Mouse (Mus musculus): ENCODE measurements at regions not wholly inside any gene's neighbourhood (a gene's known extent, or its start where the extent isn't known, plus 50 kb on each side); places are given as distances from the start of the nearest gene placed in this dataset.

DNA sequence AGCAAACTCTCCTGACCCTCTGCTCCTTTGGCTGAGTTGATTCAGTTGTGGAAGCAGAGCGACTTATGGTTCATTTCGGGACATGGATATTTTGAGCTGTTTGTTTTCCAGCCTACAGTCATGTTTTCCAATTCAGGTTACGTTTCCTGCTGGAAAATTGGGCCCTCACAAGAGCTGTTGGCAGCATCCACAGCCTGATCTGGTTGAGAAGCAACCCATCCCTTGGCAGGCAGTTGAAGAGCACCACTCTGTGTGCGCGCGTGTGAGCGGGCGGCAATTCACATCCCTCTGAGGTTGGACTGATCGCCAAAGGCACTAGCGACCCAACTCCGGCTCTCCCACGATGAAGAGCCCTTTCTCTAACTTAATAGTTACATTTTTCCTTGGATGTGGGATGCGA, 457.1 kb downstream of the Tmem38b start:
- TF ChIP-seq POLR2A (IDR thresholded peaks at IDR 0.05; ENCODE audit: control insufficient read depth, low read depth, low read length) (no peak), CTCF (IDR thresholded peaks at IDR 0.05; ENCODE audit: control insufficient read depth, insufficient read depth, insufficient replicate concordance, low read depth, low read length) (no peak)
- Histone ChIP-seq H3K4me1 (ENCODE audit: control insufficient read depth, insufficient read depth, low read length) (no peaks in the 10 kb centered on the region), H3K36me3 (ENCODE audit: control insufficient read depth, insufficient read depth, low read length) (no peaks in the 10 kb centered on the region), H3K27ac (ENCODE audit: control insufficient read depth, insufficient read depth, low read depth, low read length) (no peak overlapping the region), H3K27me3 (ENCODE audit: control insufficient read depth, insufficient read depth, low read length) (no peaks in the 10 kb centered on the region), H3K4me3 (ENCODE audit: control insufficient read depth, low read depth, low read length) (no peak overlapping the region)

DNA sequence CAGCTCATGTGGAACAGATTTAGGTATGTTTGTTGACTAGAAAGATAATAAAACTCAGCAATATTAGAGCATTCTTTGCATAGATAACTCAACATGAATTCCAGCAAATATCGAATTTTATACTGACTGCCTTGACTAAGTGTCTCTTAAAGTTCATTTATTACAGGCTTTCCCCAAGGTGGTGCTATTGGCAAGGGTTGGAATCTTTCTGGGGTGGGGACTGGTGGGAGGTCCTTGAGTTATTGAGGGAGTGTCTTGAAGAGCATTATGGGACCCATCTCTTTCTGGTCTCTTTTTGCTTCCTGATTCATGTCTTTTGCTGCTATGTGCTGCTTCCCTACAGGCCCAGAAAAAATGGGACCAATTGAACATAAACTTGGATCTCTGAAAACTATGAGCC, 488.0 kb downstream of the Tmem38b start:
- no peak overlapping the region for H3K27ac ChIP-seq (ENCODE audit: control insufficient read depth, insufficient read depth, low read depth, low read length)
- no peaks in the 10 kb centered on the region for H3K36me3 ChIP-seq (ENCODE audit: control insufficient read depth, insufficient read depth, low read length)
- H3K27me3 ChIP-seq (ENCODE audit: control insufficient read depth, insufficient read depth, low read length), result no peaks in the 10 kb centered on the region
- H3K4me3 ChIP-seq (ENCODE audit: control insufficient read depth, low read depth, low read length), result no peak overlapping the region
- H3K4me1 ChIP-seq (ENCODE audit: control insufficient read depth, insufficient read depth, low read length), result no peaks in the 10 kb centered on the region
- TF ChIP-seq POLR2A (IDR thresholded peaks at IDR 0.05; ENCODE audit: control insufficient read depth, low read depth, low read length), result no peak
- no peak for TF ChIP-seq CTCF (IDR thresholded peaks at IDR 0.05; ENCODE audit: control insufficient read depth, insufficient read depth, insufficient replicate concordance, low read depth, low read length)

GRCm38 (mm10) chr4:54324851-54325250, 499.0 kb downstream of the Tmem38b start:
- no peak overlapping the region for H3K27ac ChIP-seq (ENCODE audit: control insufficient read depth, insufficient read depth, low read depth, low read length)
- H3K27me3 ChIP-seq (ENCODE audit: control insufficient read depth, insufficient read depth, low read length), result no peaks in the 10 kb centered on the region
- H3K4me3 ChIP-seq (ENCODE audit: control insufficient read depth, low read depth, low read length), result no peak overlapping the region
- no peaks in the 10 kb centered on the region for H3K36me3 ChIP-seq (ENCODE audit: control insufficient read depth, insufficient read depth, low read length)
- H3K4me1 ChIP-seq (ENCODE audit: control insufficient read depth, insufficient read depth, low read length), result no peaks in the 10 kb centered on the region
- no peak for TF ChIP-seq CTCF (IDR thresholded peaks at IDR 0.05; ENCODE audit: control insufficient read depth, insufficient read depth, insufficient replicate concordance, low read depth, low read length)
- TF ChIP-seq POLR2A (IDR thresholded peaks at IDR 0.05; ENCODE audit: control insufficient read depth, low read depth, low read length), result no peak

DNA sequence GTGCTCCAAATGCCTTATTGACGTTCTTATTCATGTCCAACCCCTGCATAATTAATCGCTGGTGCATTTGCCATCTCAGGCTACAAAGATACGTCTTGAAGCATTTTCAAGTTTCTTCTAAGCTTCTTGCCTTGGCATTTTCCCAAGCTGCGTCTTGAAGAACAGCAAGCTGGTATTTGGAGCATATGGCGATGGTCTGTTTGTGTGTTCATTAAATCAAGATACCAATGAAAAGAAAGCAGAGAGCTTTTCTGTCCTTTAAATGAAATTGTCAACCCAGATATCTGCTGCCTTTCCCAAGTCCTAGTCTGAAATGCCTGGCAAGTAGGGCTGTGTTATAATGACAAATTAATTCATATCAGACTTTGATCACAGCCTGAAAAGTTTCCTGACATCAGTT, 502.4 kb downstream of the Tmem38b start:
- Histone ChIP-seq H3K36me3 (ENCODE audit: control insufficient read depth, insufficient read depth, low read length) (no peaks in the 10 kb centered on the region), H3K4me3 (ENCODE audit: control insufficient read depth, low read depth, low read length) (no peak overlapping the region), H3K27me3 (ENCODE audit: control insufficient read depth, insufficient read depth, low read length) (no peaks in the 10 kb centered on the region), H3K27ac (ENCODE audit: control insufficient read depth, insufficient read depth, low read depth, low read length) (no peak overlapping the region), H3K4me1 (ENCODE audit: control insufficient read depth, insufficient read depth, low read length) (peaks cover 4% of the 10 kb centered on the region)
- no peak for TF ChIP-seq POLR2A (IDR thresholded peaks at IDR 0.05; ENCODE audit: control insufficient read depth, low read depth, low read length)
- TF ChIP-seq CTCF (IDR thresholded peaks at IDR 0.05; ENCODE audit: control insufficient read depth, insufficient read depth, insufficient replicate concordance, low read depth, low read length), result no peak

- Histone ChIP-seq H3K27ac (ENCODE audit: control insufficient read depth, insufficient read depth, low read depth, low read length) (no peak overlapping the region), H3K4me1 (ENCODE audit: control insufficient read depth, insufficient read depth, low read length) (peaks cover 4% of the 10 kb centered on the region), H3K27me3 (ENCODE audit: control insufficient read depth, insufficient read depth, low read length) (no peaks in the 10 kb centered on the region), H3K4me3 (ENCODE audit: control insufficient read depth, low read depth, low read length) (no peak overlapping the region), H3K36me3 (ENCODE audit: control insufficient read depth, insufficient read depth, low read length) (no peaks in the 10 kb centered on the region)
- TF ChIP-seq POLR2A (IDR thresholded peaks at IDR 0.05; ENCODE audit: control insufficient read depth, low read depth, low read length), result no peak
- no peak; the same call in 1 of the 2 replicates for TF ChIP-seq CTCF (IDR thresholded peaks at IDR 0.05; ENCODE audit: control insufficient read depth, insufficient read depth, insufficient replicate concordance, low read depth, low read length)
These were observed 503.0 kb downstream of the Tmem38b start for GRCm38 (mm10) chr4:54328711-54329427.

DNA sequence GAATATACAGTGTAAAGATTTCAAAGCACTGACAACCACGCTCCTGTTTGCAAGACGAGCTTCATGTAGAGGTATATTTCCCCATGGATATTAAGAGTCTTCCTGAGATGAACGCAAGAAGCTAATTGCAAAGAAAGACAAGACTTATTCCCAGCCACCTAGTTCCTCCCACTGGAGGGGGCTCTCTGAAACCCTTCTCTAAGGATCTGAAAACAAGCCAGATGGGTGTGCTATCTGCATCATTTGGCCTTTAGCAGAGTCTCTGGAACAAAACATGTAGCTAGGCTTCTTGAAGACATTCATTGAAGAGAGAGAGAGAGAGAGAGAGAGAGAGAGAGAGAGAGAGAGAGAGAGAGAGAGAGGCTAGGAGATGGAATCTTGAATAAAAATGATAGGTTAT, 504.8 kb downstream of the Tmem38b start:
- Histone ChIP-seq H3K36me3 (ENCODE audit: control insufficient read depth, insufficient read depth, low read length) (no peaks in the 10 kb centered on the region), H3K4me3 (ENCODE audit: control insufficient read depth, low read depth, low read length) (no peak overlapping the region), H3K27me3 (ENCODE audit: control insufficient read depth, insufficient read depth, low read length) (no peaks in the 10 kb centered on the region), H3K4me1 (ENCODE audit: control insufficient read depth, insufficient read depth, low read length) (peaks cover 4% of the 10 kb centered on the region), H3K27ac (ENCODE audit: control insufficient read depth, insufficient read depth, low read depth, low read length) (no peak overlapping the region)
- TF ChIP-seq CTCF (IDR thresholded peaks at IDR 0.05; ENCODE audit: control insufficient read depth, insufficient read depth, insufficient replicate concordance, low read depth, low read length) (no peak), POLR2A (IDR thresholded peaks at IDR 0.05; ENCODE audit: control insufficient read depth, low read depth, low read length) (no peak)

DNA sequence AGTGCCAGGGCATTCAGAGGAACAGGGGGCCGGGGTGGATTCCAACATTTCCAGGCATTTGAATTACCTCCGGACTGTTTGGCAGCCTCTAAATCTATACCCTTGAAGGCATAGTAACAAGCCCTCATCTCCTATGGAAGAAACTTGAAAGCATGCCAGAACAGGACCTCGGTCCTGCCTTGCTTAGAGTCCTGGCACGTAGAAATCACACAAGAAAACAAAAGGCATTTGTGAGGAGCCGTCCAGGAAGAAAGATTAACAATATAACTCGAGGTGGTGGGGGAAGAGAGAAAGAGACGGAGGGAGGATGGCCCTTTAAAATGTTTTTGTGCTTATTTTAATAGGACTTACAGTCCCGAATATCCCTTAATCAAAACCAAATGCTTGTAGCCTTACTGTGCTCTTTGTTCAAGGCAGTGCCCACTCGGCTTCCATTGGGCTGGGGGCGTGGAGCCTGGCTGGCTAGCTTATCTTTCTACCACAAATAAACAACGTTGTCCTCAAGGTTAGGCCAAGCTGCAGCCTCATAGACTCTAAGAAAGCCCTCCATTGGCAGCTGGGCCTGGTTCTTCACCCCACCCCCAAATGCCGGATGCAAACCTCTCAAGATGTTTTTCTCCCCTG, 505.9 kb downstream of the Tmem38b start:
- H3K27ac ChIP-seq (ENCODE audit: control insufficient read depth, insufficient read depth, low read depth, low read length), result peak overlapping the region; percentile 12
- no peaks in the 10 kb centered on the region for H3K36me3 ChIP-seq (ENCODE audit: control insufficient read depth, insufficient read depth, low read length)
- no peak overlapping the region; the same call in 1 of the 2 replicates for H3K4me3 ChIP-seq (ENCODE audit: control insufficient read depth, low read depth, low read length)
- H3K4me1 ChIP-seq (ENCODE audit: control insufficient read depth, insufficient read depth, low read length), result peaks cover 4% of the 10 kb centered on the region
- TF ChIP-seq CTCF (IDR thresholded peaks at IDR 0.05; ENCODE audit: control insufficient read depth, insufficient read depth, insufficient replicate concordance, low read depth, low read length) (no peak), POLR2A (IDR thresholded peaks at IDR 0.05; ENCODE audit: control insufficient read depth, low read depth, low read length) (no peak)
- no peaks in the 10 kb centered on the region for H3K27me3 ChIP-seq (ENCODE audit: control insufficient read depth, insufficient read depth, low read length)
